Mouse (Mus musculus) G1E (cell line): Measurements from ENCODE around the gene Egfem1.

Source experiments
- CTCF ChIP-seq: IDR thresholded peaks from 2 replicates; pipeline ENCODE4 v1.5.1; 2012; ENCODE audit warnings: low read depth, low read length, inconsistent platforms, mixed read lengths
- GATA1 ChIP-seq: IDR thresholded peaks from 2 replicates; pipeline ENCODE4 v1.6.1; 2012; ENCODE audit warnings: borderline replicate concordance, low read length, inconsistent platforms, mixed read lengths
- GATA2 ChIP-seq: IDR thresholded peaks from 2 replicates; pipeline ENCODE4 v1.6.1; 2012; ENCODE audit warnings: low read depth, low read length, inconsistent platforms, borderline replicate concordance
- POLR2AphosphoS5 ChIP-seq: IDR thresholded peaks from 2 replicates; pipeline ENCODE4 v1.6.1; 2012; ENCODE audit warnings: low read depth, low read length, inconsistent platforms; ENCODE audit not compliant: insufficient replicate concordance
- TAL1 ChIP-seq: conservative IDR thresholded peaks from 2 replicates; pipeline ENCODE4 v1.6.1; 2012; ENCODE audit warnings: low read depth, low read length, inconsistent platforms, mixed read lengths

- TF ChIP-seq CTCF (no peak), TAL1 (no peak), GATA1 (no peak), POLR2AphosphoS5 (no peak), GATA2 (no peak)
Observed at GRCm38 (mm10) chr3:29135176-29136064, 53.6 kb downstream of the Egfem1 start.
